Mouse (Mus musculus): ENCODE measurements at regions not wholly inside any gene's neighbourhood (a gene's known extent, or its start where the extent isn't known, plus 50 kb on each side); places are given as distances from the start of the nearest gene placed in this dataset.

DNA sequence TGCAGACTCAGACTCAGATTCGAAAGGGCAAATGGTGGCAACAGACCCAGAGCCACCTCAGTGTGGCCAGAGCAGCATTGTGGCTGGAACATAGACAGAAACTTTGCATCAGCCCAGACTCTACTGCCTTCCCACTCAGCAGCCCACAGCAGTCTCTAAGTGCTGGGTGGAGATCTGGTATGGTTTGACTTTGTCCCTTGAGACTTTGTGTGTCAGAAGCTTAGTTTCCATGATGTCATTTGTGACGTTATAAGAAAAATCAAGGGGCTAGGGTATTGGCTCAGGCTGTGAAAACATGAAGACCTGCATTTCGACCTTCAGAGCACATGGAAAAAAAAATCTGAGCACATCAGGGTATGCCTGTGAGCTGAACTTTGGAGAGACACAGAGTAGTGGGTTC is 56.2 kb upstream of the Rbpj start:
- no peak for ATAC-seq (ENCODE audit: low read depth)
- 78% methylated on average over 3 of the region's 3 CpGs for WGBS
- Histone ChIP-seq H3K4me3 (ENCODE audit: low read depth, low read length) (no peak overlapping the region), H3K27me3 (ENCODE audit: control insufficient read depth, insufficient read depth, low read length) (no peaks in the 10 kb centered on the region), H3K9me3 (ENCODE audit: control insufficient read depth, low read length) (no peaks in the 10 kb centered on the region), H3K4me2 (ENCODE audit: low read depth, low read length) (no peak overlapping the region), H3K27ac (ENCODE audit: low read depth, low read length) (no peak overlapping the region), H3K9ac (replicated peaks; ENCODE audit: low read depth, low read length) (no peak overlapping the region), H3K36me3 (ENCODE audit: control insufficient read depth, insufficient read depth, low read length) (no peaks in the 10 kb centered on the region), H3K4me1 (ENCODE audit: control insufficient read depth, insufficient read depth, low read length) (no peaks in the 10 kb centered on the region)

DNA sequence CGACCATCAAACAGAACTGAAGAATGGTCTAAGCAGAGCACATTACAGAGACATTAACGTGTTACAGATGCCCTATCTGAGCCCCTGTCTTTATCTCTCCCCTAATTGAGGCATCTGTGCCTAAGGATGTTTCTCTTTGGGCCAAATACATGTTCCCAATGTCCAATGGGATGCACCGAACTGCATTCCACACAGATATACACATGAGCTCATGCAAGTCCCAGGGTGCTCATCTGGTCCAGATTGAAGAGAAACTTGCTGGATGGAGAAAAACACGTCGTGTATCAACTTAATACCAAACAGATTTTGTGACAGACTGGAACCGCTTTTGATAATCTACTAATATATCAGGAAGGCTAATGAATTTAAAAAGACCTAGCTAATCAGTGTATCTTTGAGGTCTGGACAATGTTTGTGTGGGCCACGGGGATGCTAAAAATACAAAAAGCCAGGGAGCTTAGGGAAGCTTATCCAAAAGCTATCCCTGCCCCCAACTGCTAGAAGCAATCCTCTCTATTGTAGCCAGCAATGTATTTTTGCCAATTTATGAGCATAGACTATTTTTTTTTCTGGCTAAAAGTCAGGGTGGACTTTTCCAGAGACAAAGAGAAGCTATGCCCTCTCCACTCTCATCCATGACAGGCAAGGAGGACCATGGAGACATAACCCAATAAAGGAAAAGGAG is 53.4 kb upstream of the Rbpj start:
- no peak for ATAC-seq (ENCODE audit: low read depth)
- 80% methylated on average over 7 of the region's 7 CpGs for WGBS
- H3K9ac ChIP-seq (replicated peaks; ENCODE audit: low read depth, low read length), result no peak overlapping the region

DNA sequence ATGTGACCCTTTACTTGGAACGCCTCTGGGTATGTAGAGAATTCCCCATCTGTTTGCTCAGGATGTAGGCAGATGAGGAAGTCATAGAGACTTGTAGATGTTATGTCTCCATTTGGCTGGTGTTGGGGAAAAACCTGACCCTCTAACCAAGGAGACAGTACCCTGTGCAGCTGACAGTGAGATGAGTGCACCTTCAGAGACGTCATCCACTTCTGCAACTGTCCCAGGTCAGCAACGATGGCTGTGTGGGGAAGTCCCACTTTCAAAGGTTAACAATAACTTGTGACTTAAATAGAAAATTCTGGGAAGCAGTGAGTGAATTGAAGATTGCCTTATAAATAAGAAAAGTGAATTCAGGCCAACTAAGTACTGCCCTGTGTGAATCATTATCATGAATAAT is 52.3 kb upstream of the Rbpj start:
- no peak overlapping the region for H3K4me3 ChIP-seq (ENCODE audit: low read depth, low read length)
- H3K9ac ChIP-seq (replicated peaks; ENCODE audit: low read depth, low read length), result no peak overlapping the region
- 91% methylated on average over 3 of the region's 3 CpGs for WGBS
- H3K4me2 ChIP-seq (ENCODE audit: low read depth, low read length), result no peak overlapping the region
- no peak for ATAC-seq (ENCODE audit: low read depth)
- H3K36me3 ChIP-seq (ENCODE audit: control insufficient read depth, insufficient read depth, low read length), result no peaks in the 10 kb centered on the region
- H3K27ac ChIP-seq (ENCODE audit: low read depth, low read length), result no peak overlapping the region
- no peaks in the 10 kb centered on the region; the same call in 1 of the 2 replicates for H3K27me3 ChIP-seq (ENCODE audit: control insufficient read depth, insufficient read depth, low read length)
- no peaks in the 10 kb centered on the region for H3K4me1 ChIP-seq (ENCODE audit: control insufficient read depth, insufficient read depth, low read length)
- H3K9me3 ChIP-seq (ENCODE audit: control insufficient read depth, low read length), result no peaks in the 10 kb centered on the region

More for the DNA sequence above, 53.4 kb upstream of the Rbpj start:
- Histone ChIP-seq H3K9me3 (ENCODE audit: control insufficient read depth, low read length) (no peaks in the 10 kb centered on the region), H3K36me3 (ENCODE audit: control insufficient read depth, insufficient read depth, low read length) (no peaks in the 10 kb centered on the region), H3K27ac (ENCODE audit: low read depth, low read length) (no peak overlapping the region), H3K4me3 (ENCODE audit: low read depth, low read length) (no peak overlapping the region), H3K27me3 (ENCODE audit: control insufficient read depth, insufficient read depth, low read length) (no peaks in the 10 kb centered on the region; the same call in 1 of the 2 replicates), H3K4me1 (ENCODE audit: control insufficient read depth, insufficient read depth, low read length) (no peaks in the 10 kb centered on the region), H3K4me2 (ENCODE audit: low read depth, low read length) (no peak overlapping the region)

DNA sequence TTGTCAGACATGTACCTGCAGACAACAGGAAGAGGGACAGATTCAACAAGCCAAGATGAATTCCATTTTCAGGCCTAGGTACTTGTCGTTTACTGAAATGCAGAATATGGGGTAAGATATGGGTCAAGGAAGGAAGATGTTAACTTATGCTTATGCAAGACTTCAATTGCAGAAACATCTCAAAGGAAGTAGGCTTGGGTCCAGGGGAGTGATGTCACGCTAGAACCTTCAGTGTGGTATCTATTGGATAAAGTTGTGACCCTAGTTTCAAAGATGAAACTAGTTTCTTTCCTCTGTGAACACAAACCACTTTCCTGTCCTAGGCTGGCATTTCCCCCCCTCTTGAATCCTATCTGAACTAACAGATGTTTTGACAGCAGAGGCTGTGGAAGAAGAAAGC is 50.5 kb upstream of the Rbpj start:
- Histone ChIP-seq H3K4me2 (ENCODE audit: low read depth, low read length) (no peak overlapping the region), H3K9ac (replicated peaks; ENCODE audit: low read depth, low read length) (no peak overlapping the region), H3K27me3 (ENCODE audit: control insufficient read depth, insufficient read depth, low read length) (no peaks in the 10 kb centered on the region; the same call in 1 of the 2 replicates), H3K4me3 (ENCODE audit: low read depth, low read length) (no peak overlapping the region), H3K4me1 (ENCODE audit: control insufficient read depth, insufficient read depth, low read length) (no peaks in the 10 kb centered on the region), H3K9me3 (ENCODE audit: control insufficient read depth, low read length) (no peaks in the 10 kb centered on the region), H3K27ac (ENCODE audit: low read depth, low read length) (no peak overlapping the region), H3K36me3 (ENCODE audit: control insufficient read depth, insufficient read depth, low read length) (no peaks in the 10 kb centered on the region)
- 91% methylated on average over 2 of the region's 2 CpGs for WGBS
- ATAC-seq (ENCODE audit: low read depth), result no peak

Data from neural tube, embryonic 14.5 days (tissue).